Mouse (Mus musculus): ENCODE results near the gene Kank1. TPM values are rescaled to one million over a fixed set of nuclear protein-coding genes. Genes with fewer than 3 reads are reported as not detected.
A peak's percentile ranks its signal among the peaks of the same experiment; 100 is the strongest.

Kank1 gene
- polyA plus RNA-seq, 1 experiment: 11.3 TPM

GRCm38 (mm10) chr19:25392135-25392534 is 155.4 kb downstream of the Kank1 start:
- no peak for DNase-seq (ENCODE audit: low read depth, low spot score)

DNA sequence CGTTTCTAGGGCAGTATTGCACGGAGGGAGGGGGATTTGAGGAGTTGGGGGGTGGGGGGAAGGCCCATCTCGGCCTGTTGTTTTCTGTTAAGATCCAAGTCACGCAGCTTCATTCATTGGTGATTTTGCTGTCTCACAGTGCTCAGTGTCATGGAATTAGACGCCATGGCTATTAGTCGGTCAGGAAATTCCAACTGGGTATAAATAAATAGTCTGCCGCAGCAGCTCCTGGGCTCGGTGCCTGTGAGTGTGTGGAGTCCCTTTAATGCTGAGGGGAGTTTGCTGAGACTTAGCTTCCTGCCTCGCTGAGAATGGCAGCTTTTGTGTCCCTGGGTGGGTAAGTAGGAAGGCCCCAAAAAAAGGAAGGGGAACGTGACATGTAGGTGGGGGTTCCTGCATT is 158.3 kb downstream of the Kank1 start:
- no peak for DNase-seq (ENCODE audit: low read depth, low spot score)
- WGBS: 52% methylated on average over 10 of the region's 10 CpGs

More at GRCm38 (mm10) chr19:25392135-25392534, 155.4 kb downstream of the Kank1 start:
- 83% methylated on average over 11 of the region's 11 CpGs for WGBS

DNA sequence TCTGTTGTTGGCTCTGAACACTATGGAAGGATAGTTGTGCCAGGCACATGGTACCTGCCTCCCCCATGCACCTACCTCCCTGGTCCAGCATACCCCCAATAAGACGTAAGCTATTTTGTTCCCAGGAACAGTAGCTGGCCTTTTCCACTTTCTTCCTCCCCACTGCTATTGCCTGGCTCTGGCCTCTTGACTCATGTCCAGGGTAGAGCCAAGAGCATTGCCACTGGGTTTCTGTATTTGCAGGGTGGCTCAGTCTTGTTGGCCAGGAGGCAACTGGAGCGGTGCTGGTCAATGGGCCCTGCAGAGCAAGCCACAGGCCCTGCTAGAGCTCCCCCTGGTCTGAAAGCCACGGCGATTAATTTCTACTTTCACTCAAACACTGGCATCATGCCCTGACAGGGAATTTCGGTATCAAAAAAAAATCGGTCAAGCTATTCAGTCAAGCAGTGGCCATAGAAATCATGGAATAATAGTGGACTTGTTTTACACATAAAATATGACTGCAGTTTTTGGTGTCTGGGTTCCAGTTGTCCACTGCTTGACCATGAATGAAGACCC is 160.0 kb downstream of the Kank1 start:
- DNase-seq (ENCODE audit: low read depth, low spot score): no peak
- WGBS: 83% methylated on average over 6 of the region's 6 CpGs

- WGBS: 38% methylated on average over 9 of the region's 9 CpGs
- DNase-seq (ENCODE audit: low read depth, low spot score): no peak
These were observed 162.9 kb downstream of the Kank1 start for GRCm38 (mm10) chr19:25399511-25400211.

DNA sequence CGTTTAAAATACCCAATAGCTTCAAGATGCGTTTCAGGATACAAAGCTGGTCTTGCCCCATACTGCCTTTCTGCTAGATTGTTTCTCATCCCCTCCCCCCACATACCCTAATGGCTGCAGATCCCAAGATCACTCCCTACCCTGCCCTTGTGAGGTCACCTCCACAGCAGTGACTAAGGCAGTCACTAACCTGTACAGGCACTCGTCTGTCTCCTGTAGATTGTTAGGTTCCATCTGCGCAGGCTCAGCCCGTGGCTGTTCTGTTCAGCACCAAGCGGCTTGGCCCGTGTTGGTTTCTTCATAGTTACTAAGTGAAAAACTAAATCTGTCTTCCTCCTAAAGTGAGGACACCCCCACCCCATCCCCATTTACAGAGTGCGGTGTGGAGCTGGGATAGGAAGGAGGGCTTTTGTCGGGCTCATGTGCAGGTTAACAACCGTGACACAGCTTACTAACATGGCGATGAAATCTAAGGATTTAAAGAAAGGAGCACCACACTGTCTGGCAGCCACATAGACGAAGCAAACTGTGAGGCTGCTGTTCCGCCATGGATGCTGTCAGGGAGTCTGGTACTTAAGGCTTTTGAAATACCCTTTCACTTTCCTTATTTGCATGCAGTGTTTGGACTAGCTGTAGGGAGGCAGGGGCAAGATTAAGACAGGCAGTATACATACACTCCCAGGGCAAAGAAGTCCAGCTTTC is 163.6 kb downstream of the Kank1 start:
- 63% methylated on average over 13 of the region's 13 CpGs for WGBS
- no peak for DNase-seq (ENCODE audit: low read depth, low spot score)

DNA sequence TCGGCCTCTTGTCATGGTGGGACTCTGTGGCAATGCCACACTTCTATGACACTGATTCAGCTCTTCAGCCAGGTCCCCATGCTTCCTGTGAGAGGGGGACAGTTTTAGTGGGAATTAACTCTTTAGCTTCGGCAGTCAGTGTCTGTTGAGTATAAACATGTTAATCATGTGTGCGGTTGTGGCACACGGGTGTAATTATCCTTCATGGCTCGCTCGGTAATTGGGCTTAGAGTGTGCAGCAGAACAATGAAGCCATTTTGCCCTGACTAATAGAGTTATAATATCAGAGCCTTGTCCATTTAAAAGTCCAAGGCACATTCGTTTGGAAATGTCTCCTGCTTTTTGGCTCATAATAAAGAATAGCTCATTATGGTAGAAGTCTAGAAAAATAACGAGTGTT is 164.7 kb downstream of the Kank1 start:
- DNase-seq (ENCODE audit: low read depth, low spot score): no peak
- 86% methylated on average over 8 of the region's 8 CpGs for WGBS

DNA sequence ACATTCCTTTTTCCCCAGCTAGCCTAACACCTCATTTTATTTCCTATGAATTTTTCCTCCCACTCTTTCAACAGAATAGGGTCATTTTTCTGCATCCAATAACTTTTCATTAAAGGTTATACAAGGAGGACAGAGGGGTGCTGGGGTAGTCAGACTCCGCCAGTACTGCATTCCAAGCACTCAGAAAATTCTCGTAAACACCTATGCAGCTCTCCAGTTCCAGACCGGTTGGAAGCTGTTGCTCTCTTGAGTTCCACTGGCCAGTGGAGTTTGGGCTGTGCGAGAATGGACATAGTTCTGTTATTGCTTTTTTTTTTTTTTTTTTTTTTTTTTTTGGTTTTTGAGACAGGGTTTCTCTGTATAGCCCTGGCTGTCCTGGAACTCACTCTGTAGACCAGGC is 167.4 kb downstream of the Kank1 start:
- no peak for DNase-seq (ENCODE audit: low read depth, low spot score)
- 75% methylated on average over 4 of the region's 4 CpGs for WGBS

DNA sequence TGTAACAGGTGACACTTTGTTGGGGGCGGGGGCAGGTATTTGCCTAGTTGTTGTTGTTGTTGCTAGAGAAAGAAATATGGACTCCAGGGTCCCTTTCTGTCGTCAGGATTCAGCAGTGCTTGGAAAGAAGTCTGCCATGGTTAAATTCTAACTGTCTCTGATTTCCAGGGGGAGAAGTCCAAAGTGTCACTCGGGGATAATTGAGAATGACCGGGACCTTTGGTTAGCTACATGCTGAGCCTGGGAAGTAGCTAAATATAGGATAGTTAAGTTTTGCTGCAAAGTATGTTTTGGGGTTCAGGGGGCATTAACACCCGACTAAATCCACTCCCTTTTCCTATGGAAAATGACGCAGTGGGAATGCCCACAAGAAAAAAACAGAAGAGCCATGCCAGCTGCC is 169.2 kb downstream of the Kank1 start:
- 52% methylated on average over 6 of the region's 6 CpGs for WGBS
- no peak for DNase-seq (ENCODE audit: low read depth, low spot score)

DNA sequence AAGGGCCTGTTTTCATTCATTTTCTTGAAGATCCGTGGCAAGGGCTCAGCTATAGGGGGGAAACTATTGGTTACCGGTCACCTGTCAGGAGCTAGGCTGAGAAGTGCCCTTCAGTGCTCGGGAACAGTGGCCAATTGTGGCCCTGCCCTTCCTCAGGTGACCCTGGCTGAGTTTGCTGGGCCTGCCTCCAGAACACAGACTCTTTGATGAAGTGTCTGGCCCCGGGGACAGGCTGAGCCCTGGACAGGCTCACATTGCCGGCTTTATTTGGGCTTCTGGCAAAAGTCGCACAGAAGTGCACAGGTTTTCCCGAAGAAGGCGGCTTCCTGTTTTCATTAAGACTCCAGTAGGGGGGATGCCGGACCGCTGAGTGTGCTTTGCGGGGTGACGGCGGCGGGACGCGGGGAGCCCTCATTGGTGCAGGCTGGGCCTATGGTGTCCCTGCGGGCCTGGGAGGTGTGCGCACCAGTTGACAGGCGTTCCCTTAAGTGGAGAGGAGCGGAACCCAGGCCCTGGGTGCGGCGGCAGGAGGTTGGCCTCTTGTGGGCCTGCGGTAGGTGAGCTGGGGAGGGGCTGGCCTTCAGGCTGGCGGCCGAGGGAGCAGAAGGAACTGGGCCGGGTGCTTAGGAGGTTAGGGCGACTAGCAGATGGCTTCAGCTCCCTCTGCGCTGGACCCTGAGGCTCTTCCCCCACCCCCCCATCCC is 169.9 kb downstream of the Kank1 start:
- DNase-seq (ENCODE audit: low read depth, low spot score): no peak
- 37% methylated on average over 28 of the region's 28 CpGs for WGBS

DNA sequence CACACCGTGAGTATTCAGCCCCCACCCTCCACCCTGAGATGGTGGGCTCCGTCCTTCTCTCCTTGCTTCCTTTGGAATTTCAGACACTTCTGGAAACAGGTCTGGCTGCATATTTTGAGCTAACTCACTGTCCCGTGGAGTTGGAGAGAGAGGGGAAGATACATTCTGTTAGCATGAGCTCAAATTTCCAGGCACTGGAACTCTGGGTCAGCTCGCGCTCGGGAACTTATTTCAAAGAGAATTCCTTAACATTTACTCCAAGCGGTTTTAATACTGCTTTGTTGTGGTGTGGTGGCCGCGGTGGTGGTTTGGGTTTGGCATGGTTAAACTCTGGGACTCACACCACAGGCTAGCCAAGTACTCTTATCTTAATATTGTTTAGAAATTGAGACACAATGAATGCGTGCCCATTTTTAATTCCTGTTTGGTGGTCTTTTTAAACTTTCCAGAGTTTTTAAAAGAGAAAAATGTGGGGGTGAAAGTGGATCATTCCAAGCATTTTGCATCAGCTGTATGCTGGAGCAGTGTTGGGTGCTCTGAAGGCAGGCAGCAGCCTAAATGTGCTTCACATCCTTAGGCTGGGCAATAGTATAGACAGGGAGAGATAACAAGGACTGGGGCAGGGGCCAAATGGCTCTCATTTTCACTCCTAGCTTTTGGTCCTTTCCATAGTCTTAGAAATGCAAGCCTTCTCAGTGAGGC is 170.6 kb downstream of the Kank1 start:
- WGBS: 50% methylated on average over 10 of the region's 10 CpGs
- no peak for DNase-seq (ENCODE audit: low read depth, low spot score)

- WGBS: 26% methylated on average over 6 of the region's 6 CpGs
- no peak for DNase-seq (ENCODE audit: low read depth, low spot score)
These were observed 171.1 kb downstream of the Kank1 start for GRCm38 (mm10) chr19:25407887-25408236.

- DNase-seq (ENCODE audit: low read depth, low spot score): no peak
- 96% methylated on average over 9 of the region's 9 CpGs for WGBS
These were observed 172.5 kb downstream of the Kank1 start for GRCm38 (mm10) chr19:25409239-25409638.

DNA sequence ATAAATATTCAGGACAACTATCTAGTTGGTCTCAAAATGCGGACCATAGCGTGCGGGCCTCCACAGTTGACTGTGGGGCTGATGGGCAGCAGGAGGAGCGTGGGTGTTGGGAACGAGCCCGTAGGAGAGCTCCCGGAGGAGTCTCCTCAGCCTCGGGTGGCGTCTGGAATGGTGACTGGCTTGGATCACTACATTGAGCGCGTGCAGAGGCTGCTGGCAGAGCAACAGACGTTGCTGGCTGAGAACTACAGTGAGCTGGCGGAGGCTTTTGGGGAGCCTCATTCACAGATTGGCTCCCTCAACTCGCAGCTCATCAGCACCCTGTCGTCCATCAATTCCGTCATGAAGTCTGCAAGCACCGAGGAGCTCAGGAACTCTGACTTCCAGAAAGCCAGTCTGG is 174.6 kb downstream of the Kank1 start:
- 85% methylated on average over 17 of the region's 17 CpGs for WGBS
- no peak for DNase-seq (ENCODE audit: low read depth, low spot score)

GRCm38 (mm10) chr19:25415448-25415847 is 178.7 kb downstream of the Kank1 start:
- WGBS: 9% methylated on average over 5 of the region's 5 CpGs
- peak; percentile 21 for DNase-seq (ENCODE audit: low read depth, low spot score)

DNA sequence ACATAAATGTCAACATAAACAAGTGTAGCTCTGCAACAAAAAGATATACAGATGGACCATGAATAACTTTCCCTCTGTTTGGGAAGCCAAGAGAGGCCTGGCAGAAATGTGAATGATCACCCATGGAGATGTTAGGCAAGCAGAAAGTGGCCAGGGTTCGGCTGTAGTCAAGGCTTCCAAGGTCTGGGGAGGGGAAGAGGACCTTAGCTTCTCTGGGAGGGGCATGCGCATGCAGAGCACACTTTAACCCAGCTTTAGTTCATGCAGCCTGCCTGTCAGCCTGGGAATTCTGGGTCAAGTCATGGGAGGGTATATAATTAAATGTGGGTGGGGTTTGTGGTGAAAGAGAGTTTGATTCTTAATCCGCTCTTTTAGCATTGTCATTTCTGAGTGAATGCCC is 180.9 kb downstream of the Kank1 start:
- no peak for DNase-seq (ENCODE audit: low read depth, low spot score)
- 53% methylated on average over 3 of the region's 3 CpGs for WGBS

DNA sequence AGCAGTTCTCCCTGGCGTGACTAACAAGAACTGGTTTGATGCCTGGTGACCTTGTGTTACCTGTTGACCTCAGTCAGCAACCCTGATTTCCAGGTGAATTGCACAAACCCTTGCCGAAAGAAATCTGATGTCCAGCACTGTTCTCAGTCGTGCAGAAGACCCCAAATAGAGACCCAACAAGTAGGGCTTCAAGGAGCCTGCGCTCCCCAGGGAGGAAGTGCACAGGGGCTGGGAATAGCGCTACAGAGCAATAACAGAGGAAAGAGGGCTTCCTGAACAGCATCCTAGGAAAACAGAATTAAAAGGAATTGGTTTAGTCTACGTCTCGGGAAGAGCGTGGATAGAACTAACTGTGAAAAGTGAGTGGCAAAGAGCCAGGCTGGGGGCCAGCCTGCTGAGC is 183.2 kb downstream of the Kank1 start:
- 79% methylated on average over 8 of the region's 8 CpGs for whole genome bisulfite sequencing
- no peak for DNase-seq (ENCODE audit: low read depth, low spot score)

DNA sequence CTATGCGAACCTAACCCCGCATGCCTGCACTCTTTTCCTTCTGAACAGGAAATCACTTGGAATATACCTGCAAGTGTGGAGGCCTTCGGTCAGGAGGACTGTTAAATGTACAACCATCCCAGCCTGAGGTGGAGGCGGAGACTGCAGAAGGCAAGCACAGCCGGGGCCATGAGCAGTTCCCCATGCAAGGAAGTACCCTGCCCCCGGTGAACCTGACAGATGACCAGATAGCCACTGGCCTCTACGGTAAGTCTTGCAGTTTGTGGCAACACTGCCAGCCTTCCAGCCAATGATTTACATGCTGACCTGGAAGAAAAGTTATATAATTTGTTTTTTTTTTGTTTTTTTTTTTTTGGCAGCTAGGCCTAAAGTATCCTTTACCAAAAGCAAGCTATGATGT is 185.3 kb downstream of the Kank1 start:
- no peak for DNase-seq (ENCODE audit: low read depth, low spot score)
- WGBS: 74% methylated on average over 7 of the region's 7 CpGs

DNA sequence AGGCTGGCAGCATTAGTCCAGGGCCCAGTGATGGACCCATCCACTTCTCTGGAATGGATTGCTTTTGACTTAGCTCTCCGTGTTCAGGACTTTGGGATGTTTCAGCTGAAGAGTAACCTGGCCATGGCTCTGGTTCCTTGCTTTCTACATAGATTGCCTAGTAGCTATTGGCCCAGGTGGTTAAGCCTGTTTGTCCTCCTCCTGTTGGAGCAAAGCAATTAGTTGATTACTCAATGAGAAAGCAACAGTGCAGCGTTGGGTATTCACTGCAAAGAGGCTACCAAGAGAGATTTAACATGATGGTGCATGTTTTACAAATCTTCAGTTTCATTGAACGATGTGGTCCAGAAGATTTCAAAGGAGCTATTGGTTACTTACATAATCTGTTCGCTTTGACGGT is 186.6 kb downstream of the Kank1 start:
- no peak for DNase-seq (ENCODE audit: low read depth, low spot score)
- 91% methylated on average over 5 of the region's 5 CpGs for WGBS

- no peak for DNase-seq (ENCODE audit: low read depth, low spot score)
- WGBS: 83% methylated on average over 5 of the region's 5 CpGs
These were observed 189.7 kb downstream of the Kank1 start for GRCm38 (mm10) chr19:25426431-25426830.

DNA sequence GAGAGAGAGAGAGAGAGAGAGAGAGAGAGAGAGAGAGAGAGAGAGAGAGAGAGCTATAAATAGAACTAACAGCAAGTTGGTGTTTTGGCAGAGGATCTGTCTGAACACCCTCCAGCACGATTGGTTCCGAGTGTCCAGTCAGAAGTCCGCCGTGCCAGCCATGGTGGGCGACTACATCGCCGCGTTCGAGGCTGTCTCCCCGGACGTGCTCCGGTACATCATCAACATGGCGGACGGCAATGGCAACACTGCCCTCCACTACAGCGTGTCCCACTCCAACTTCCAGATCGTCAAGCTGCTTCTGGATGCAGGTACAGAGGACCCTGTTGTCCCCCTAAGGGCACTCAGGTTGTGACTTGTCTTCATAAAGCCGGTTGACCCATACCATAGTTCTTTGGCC is 191.1 kb downstream of the Kank1 start:
- WGBS: 91% methylated on average over 17 of the region's 17 CpGs
- DNase-seq (ENCODE audit: low read depth, low spot score): no peak

All from large intestine, adult 2 months (tissue).